Mouse (Mus musculus) cortical plate, adult 2 months (tissue): ENCODE results near the gene Ebf1.

Experiments
- CTCF ChIP-seq: fragments of 200-500 bp; IDR thresholded peaks from 2 replicates; pipeline ENCODE4 v1.5.1; 2011; ENCODE audit warnings: mild to moderate bottlenecking, control low read depth, low read length; ENCODE audit not compliant: insufficient read depth; ENCODE audit errors: extremely low read depth
- POLR2A ChIP-seq: fragments of 200-500 bp; IDR thresholded peaks from 2 replicates; pipeline ENCODE4 v1.6.1; 2011; ENCODE audit warnings: mild to moderate bottlenecking, low read length, control low read depth; ENCODE audit not compliant: insufficient read depth; ENCODE audit errors: extremely low read depth

GRCm38 (mm10) chr11:44622023-44622731 lies 5.1 kb downstream of the Ebf1 start:
- TF ChIP-seq POLR2A (no peak), CTCF (no peak)
